Mouse (Mus musculus): ENCODE measurements around the gene Mast3. TPM values are rescaled to one million over a fixed set of nuclear protein-coding genes. Genes with fewer than 3 reads are reported as not detected.
A peak's percentile ranks its signal among the peaks of the same experiment; 100 is the strongest.

Mast3 gene
- polyA plus RNA-seq, 1 experiment = 31.7 TPM

- no peak for TF ChIP-seq REST (IDR thresholded peaks at IDR 0.05; ENCODE audit: insufficient read depth, insufficient read length)
- TF ChIP-seq E2F4 (IDR thresholded peaks at IDR 0.05; ENCODE audit: insufficient read depth) = no peak
- no peak for TF ChIP-seq USF1 (IDR thresholded peaks at IDR 0.05; ENCODE audit: low read depth)
- TF ChIP-seq MAX (IDR thresholded peaks at IDR 0.05; ENCODE audit: low read depth) = no peak
- no peak for TF ChIP-seq MYOD1 (IDR thresholded peaks at IDR 0.05; ENCODE audit: control insufficient read depth in 1 of 3, insufficient read length in 2 of 3, low read depth in 2 of 3)
- no peak for TF ChIP-seq SRF (IDR thresholded peaks at IDR 0.05; ENCODE audit: control insufficient read depth, insufficient read length, low read depth)
- TF ChIP-seq POLR2AphosphoS2 (IDR thresholded peaks at IDR 0.05; ENCODE audit: insufficient read length, low read depth) = peak; percentile 64
- TF ChIP-seq MYOG (IDR thresholded peaks at IDR 0.05; ENCODE audit: control insufficient read depth in 1 of 3, insufficient read depth in 1 of 3, insufficient read length in 2 of 3, low read depth in 2 of 3) = peak in 1 of 3 experiments; percentile 29
- TF ChIP-seq POLR2A (IDR thresholded peaks at IDR 0.05; ENCODE audit: insufficient read length, low read depth) = peak; percentile 74
- Histone ChIP-seq H3ac (ENCODE audit: control insufficient read depth, insufficient read length) (peak within 1 kb of the TSS; percentile 44), H3K27me3 (ENCODE audit: control insufficient read depth, insufficient read depth, insufficient read length) (no peaks in the 10 kb centered on the region), H3K36me3 (ENCODE audit: control insufficient read depth, insufficient read depth) (no peaks in the 10 kb centered on the region), H3K4me3 (peak within 1 kb of the TSS; percentile 92), H3K79me2 (ENCODE audit: control insufficient read depth, insufficient read depth) (peaks cover 21% of the 10 kb centered on the region), H3K4me2 (ENCODE audit: low read depth) (peak within 1 kb of the TSS; percentile 93)
Measured at GRCm38 (mm10) chr8:70776496-70777444, 28.1 kb downstream of the Mast3 start, which contains the start of gene Pik3r2. Gene Pik3r2, minus strand, starts transcription at chr8:70776713.

GRCm38 (mm10) chr8:70775851-70776495 is 28.9 kb downstream of the Mast3 start:
- H3ac ChIP-seq (ENCODE audit: control insufficient read depth, insufficient read length) = peak overlapping the region; percentile 44
- peak overlapping the region; percentile 92 for H3K4me3 ChIP-seq
- peaks cover 21% of the 10 kb centered on the region for H3K79me2 ChIP-seq (ENCODE audit: control insufficient read depth, insufficient read depth)
- H3K36me3 ChIP-seq (ENCODE audit: control insufficient read depth, insufficient read depth) = no peaks in the 10 kb centered on the region
- peak overlapping the region; percentile 93 for H3K4me2 ChIP-seq (ENCODE audit: low read depth)
- TF ChIP-seq E2F4 (IDR thresholded peaks at IDR 0.05; ENCODE audit: insufficient read depth) (no peak), USF1 (IDR thresholded peaks at IDR 0.05; ENCODE audit: low read depth) (no peak), REST (IDR thresholded peaks at IDR 0.05; ENCODE audit: insufficient read depth, insufficient read length) (no peak), TCF3 (IDR thresholded peaks at IDR 0.05; ENCODE audit: insufficient read length, low read depth) (no peak), MYOD1 (IDR thresholded peaks at IDR 0.05; ENCODE audit: control insufficient read depth in 1 of 3, insufficient read length in 2 of 3, low read depth in 2 of 3) (no peak), MYOG (IDR thresholded peaks at IDR 0.05; ENCODE audit: control insufficient read depth in 1 of 3, insufficient read depth in 1 of 3, insufficient read length in 2 of 3, low read depth in 2 of 3) (no peak), MAX (IDR thresholded peaks at IDR 0.05; ENCODE audit: low read depth) (no peak), POLR2AphosphoS2 (IDR thresholded peaks at IDR 0.05; ENCODE audit: insufficient read length, low read depth) (no peak), SRF (IDR thresholded peaks at IDR 0.05; ENCODE audit: control insufficient read depth, insufficient read length, low read depth) (no peak), POLR2A (IDR thresholded peaks at IDR 0.05; ENCODE audit: insufficient read length, low read depth) (no peak), TCF12 (IDR thresholded peaks at IDR 0.05; ENCODE audit: insufficient read depth, poor library complexity, severe bottlenecking) (no peak), CEBPB (IDR thresholded peaks at IDR 0.05; ENCODE audit: insufficient read depth, poor library complexity, severe bottlenecking) (no peak)
- no peaks in the 10 kb centered on the region for H3K27me3 ChIP-seq (ENCODE audit: control insufficient read depth, insufficient read depth, insufficient read length)

GRCm38 (mm10) chr8:70775227-70775626 is 29.6 kb downstream of the Mast3 start:
- Histone ChIP-seq H3K4me2 (ENCODE audit: low read depth) (peak overlapping the region; percentile 93), H3K27me3 (ENCODE audit: control insufficient read depth, insufficient read depth, insufficient read length) (no peaks in the 10 kb centered on the region), H3K36me3 (ENCODE audit: control insufficient read depth, insufficient read depth) (no peaks in the 10 kb centered on the region), H3K79me2 (ENCODE audit: control insufficient read depth, insufficient read depth) (peaks cover 21% of the 10 kb centered on the region), H3K4me3 (peak overlapping the region; percentile 92), H3ac (ENCODE audit: control insufficient read depth, insufficient read length) (peak overlapping the region; percentile 44)
- TF ChIP-seq TCF3 (IDR thresholded peaks at IDR 0.05; ENCODE audit: insufficient read length, low read depth) (no peak), REST (IDR thresholded peaks at IDR 0.05; ENCODE audit: insufficient read depth, insufficient read length) (no peak), CEBPB (IDR thresholded peaks at IDR 0.05; ENCODE audit: insufficient read depth, poor library complexity, severe bottlenecking) (no peak), SRF (IDR thresholded peaks at IDR 0.05; ENCODE audit: control insufficient read depth, insufficient read length, low read depth) (no peak), E2F4 (IDR thresholded peaks at IDR 0.05; ENCODE audit: insufficient read depth) (no peak), POLR2AphosphoS2 (IDR thresholded peaks at IDR 0.05; ENCODE audit: insufficient read length, low read depth) (no peak), POLR2A (IDR thresholded peaks at IDR 0.05; ENCODE audit: insufficient read length, low read depth) (no peak), MYOD1 (IDR thresholded peaks at IDR 0.05; ENCODE audit: control insufficient read depth in 1 of 3, insufficient read length in 2 of 3, low read depth in 2 of 3) (no peak), MAX (IDR thresholded peaks at IDR 0.05; ENCODE audit: low read depth) (no peak), USF1 (IDR thresholded peaks at IDR 0.05; ENCODE audit: low read depth) (no peak), MYOG (IDR thresholded peaks at IDR 0.05; ENCODE audit: control insufficient read depth in 1 of 3, insufficient read depth in 1 of 3, insufficient read length in 2 of 3, low read depth in 2 of 3) (no peak), TCF12 (IDR thresholded peaks at IDR 0.05; ENCODE audit: insufficient read depth, poor library complexity, severe bottlenecking) (no peak)

GRCm38 (mm10) chr8:70774740-70775139 is 30.1 kb downstream of the Mast3 start:
- Histone ChIP-seq H3K36me3 (ENCODE audit: control insufficient read depth, insufficient read depth) (no peaks in the 10 kb centered on the region), H3ac (ENCODE audit: control insufficient read depth, insufficient read length) (peak overlapping the region; percentile 44), H3K27me3 (ENCODE audit: control insufficient read depth, insufficient read depth, insufficient read length) (no peaks in the 10 kb centered on the region), H3K4me2 (ENCODE audit: low read depth) (peak overlapping the region; percentile 93), H3K79me2 (ENCODE audit: control insufficient read depth, insufficient read depth) (peaks cover 21% of the 10 kb centered on the region), H3K4me3 (peak overlapping the region; percentile 92)
- no peak for TF ChIP-seq CEBPB (IDR thresholded peaks at IDR 0.05; ENCODE audit: insufficient read depth, poor library complexity, severe bottlenecking)
- no peak for TF ChIP-seq POLR2A (IDR thresholded peaks at IDR 0.05; ENCODE audit: insufficient read length, low read depth)
- no peak for TF ChIP-seq SRF (IDR thresholded peaks at IDR 0.05; ENCODE audit: control insufficient read depth, insufficient read length, low read depth)
- TF ChIP-seq TCF3 (IDR thresholded peaks at IDR 0.05; ENCODE audit: insufficient read length, low read depth) = no peak
- TF ChIP-seq USF1 (IDR thresholded peaks at IDR 0.05; ENCODE audit: low read depth) = no peak
- no peak for TF ChIP-seq MAX (IDR thresholded peaks at IDR 0.05; ENCODE audit: low read depth)
- no peak for TF ChIP-seq MYOG (IDR thresholded peaks at IDR 0.05; ENCODE audit: control insufficient read depth in 1 of 3, insufficient read depth in 1 of 3, insufficient read length in 2 of 3, low read depth in 2 of 3)
- TF ChIP-seq TCF12 (IDR thresholded peaks at IDR 0.05; ENCODE audit: insufficient read depth, poor library complexity, severe bottlenecking) = no peak
- TF ChIP-seq MYOD1 (IDR thresholded peaks at IDR 0.05; ENCODE audit: control insufficient read depth in 1 of 3, insufficient read length in 2 of 3, low read depth in 2 of 3) = no peak
- TF ChIP-seq E2F4 (IDR thresholded peaks at IDR 0.05; ENCODE audit: insufficient read depth) = no peak
- no peak for TF ChIP-seq REST (IDR thresholded peaks at IDR 0.05; ENCODE audit: insufficient read depth, insufficient read length)
- TF ChIP-seq POLR2AphosphoS2 (IDR thresholded peaks at IDR 0.05; ENCODE audit: insufficient read length, low read depth) = no peak

Data from myocyte (in vitro differentiated cells).